Mouse (Mus musculus): ENCODE data around the gene Crtc3.

DNA sequence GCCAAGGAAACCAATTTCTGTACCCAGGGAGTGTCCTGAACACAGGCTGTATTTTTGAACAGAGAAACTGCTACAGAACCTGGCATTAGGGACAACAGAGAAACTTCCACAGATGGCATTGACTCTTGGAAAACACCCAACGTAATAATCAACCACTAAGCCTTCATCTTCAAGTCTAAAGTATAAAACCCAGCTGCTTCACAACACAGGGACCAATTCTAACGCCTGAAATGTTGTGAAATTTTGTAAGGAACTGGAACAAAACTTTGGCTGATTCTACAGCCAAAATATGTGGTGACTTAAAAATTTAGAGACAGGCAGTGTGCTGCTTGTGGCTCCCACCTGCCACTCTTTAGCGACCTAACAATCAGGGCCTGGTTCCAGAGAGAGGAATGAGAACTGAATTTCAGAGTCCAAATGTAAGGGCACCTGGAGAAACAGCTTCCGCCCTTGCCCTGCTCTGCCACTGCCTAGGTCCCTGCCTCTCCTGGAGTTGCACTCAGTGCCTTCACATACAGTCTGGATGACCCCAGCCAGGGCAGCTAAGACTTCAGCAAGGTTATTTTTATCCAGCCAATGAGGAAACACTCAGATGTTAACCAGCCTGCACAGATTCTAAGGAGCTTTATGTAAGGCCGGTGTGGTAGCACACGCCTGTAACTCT lies 33.2 kb downstream of the Crtc3 start:
- TF ChIP-seq POLR2A (IDR thresholded peaks at IDR 0.05; ENCODE audit: extremely low read depth, insufficient read depth, low read length), result no peak
- TF ChIP-seq CTCF (IDR thresholded peaks at IDR 0.05; ENCODE audit: low read depth, low read length), result no peak

Data from liver, adult 2 months (tissue).